Mouse (Mus musculus) kidney, postnatal 0 days (tissue): ENCODE results near the gene Adm. TPM values are rescaled to one million over a fixed set of nuclear protein-coding genes. Genes with fewer than 3 reads are reported as not detected.

Experiments used
- ATAC-seq: fragments of 200-750 bp; cut with Nextera tagmentation; replicated peaks from 2 replicates; pipeline ENCODE4 v1.8.0; 2017; ENCODE audit warnings: low read depth, moderate number of reproducible peaks, moderate TSS enrichment, moderate library complexity; ENCODE audit not compliant: low FRiP score
- DNase-seq: peaks from one replicate; pipeline ENCODE4 v3.0.0-alpha.2; 2016; ENCODE audit warnings: low spot score
- H3K27ac ChIP-seq: fragments of 300-500 bp; sonication (generic); 2 replicates; pipeline ENCODE4 v1.5.1; 2014; ENCODE audit warnings: mild to moderate bottlenecking
- H3K27me3 ChIP-seq: fragments of 300-500 bp; sonication (generic); 2 replicates; pipeline ENCODE4 v1.6.1; 2014; ENCODE audit warnings: low read length, mixed read lengths; ENCODE audit not compliant: insufficient read depth
- H3K36me3 ChIP-seq: fragments of 300-500 bp; sonication (generic); 2 replicates; pipeline ENCODE4 v1.6.1; 2014; ENCODE audit warnings: low read length, mixed read lengths; ENCODE audit not compliant: insufficient read depth
- H3K4me1 ChIP-seq: fragments of 300-500 bp; sonication (generic); replicated peaks from 2 replicates; pipeline ENCODE4 v1.6.1; 2014; ENCODE audit warnings: antibody characterized with exemption, low read length, mixed read lengths; ENCODE audit not compliant: insufficient read depth
- H3K4me2 ChIP-seq: fragments of 300-500 bp; sonication (generic); 2 replicates; pipeline ENCODE4 v1.6.1; 2014; ENCODE audit warnings: mild to moderate bottlenecking, low read length, moderate library complexity, mixed read lengths
- H3K4me3 ChIP-seq: fragments of 300-500 bp; sonication (generic); replicated peaks from 2 replicates; pipeline ENCODE4 v1.5.1; 2014; ENCODE audit warnings: low read depth, low read length
- H3K9ac ChIP-seq: fragments of 300-500 bp; sonication (generic); 2 replicates; pipeline ENCODE4 v1.6.1; 2014; ENCODE audit warnings: low read depth, low read length
- H3K9me3 ChIP-seq: fragments of 300-500 bp; sonication (generic); replicated peaks from 2 replicates; pipeline ENCODE4 v1.6.1; 2016; ENCODE audit warnings: low read length, inconsistent platforms, mixed read lengths
- CTCF ChIP-seq: IDR thresholded peaks from 2 replicates; pipeline ENCODE4 v1.5.1; 2016; ENCODE audit warnings: antibody characterized with exemption, low read depth, mild to moderate bottlenecking, moderate library complexity
- WGBS: fragments of 180-500 bp; shearing (Covaris S2); extraction: QIAGEN DNeasy Blood & Tissue Kit; methylation state at CpG from one replicate; pipeline ENCODE4 v1.1.7; 2014; 5-methylcytosine and 5-hydroxymethylcytosine counted together
- polyA plus RNA-seq: library from polyadenylated mRNA; unstranded; fragments of >200 nt; fragmentation: Nextera tagmentation; extraction: Ambion mirVana; gene quantifications from 2 replicates; pipeline ENCODE4 v1.2.1, GENCODE M21; 2015

Gene Adm
- polyA plus RNA-seq, 1 experiment from 2014 or later, result 9.9 TPM

DNA sequence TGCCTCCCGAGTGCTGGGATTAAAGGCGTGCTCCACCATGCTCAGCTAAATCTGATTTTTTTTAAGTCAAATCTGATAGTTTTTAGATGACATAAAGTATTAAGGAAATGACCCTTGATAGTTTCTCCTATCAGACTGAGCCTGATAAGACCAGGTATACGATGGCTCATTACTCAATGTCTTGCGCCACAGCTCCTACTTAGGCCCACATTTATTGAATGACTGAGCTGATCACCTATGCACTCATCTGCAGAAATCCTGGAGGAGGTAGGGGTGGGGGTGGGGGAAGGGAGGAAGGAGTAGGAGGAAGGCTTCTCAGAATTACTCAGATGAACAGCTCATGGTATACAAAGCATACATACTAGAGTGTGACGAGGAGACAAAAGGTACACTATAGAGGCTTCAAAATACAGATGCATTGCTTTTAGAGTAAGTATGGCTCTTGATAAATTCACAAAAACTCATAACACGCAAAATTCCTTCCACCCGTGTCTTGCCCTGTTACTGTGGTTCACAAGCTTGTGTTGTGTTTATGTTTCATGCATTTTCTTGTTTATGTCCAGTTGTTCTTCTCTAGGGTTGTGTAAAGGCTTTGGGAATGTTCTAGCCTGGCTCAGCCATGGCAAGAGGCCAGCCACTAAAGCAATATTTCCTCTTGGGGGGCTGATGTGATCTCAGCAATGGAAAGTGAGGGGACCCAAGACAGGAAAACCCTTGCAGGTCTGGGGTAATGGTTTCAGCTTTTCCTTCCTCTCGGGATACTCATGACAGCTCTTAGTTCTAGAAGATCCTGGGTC is 19.3 kb downstream of the Adm start:
- H3K36me3 ChIP-seq, result no peaks in the 10 kb centered on the region
- no peaks in the 10 kb centered on the region for H3K9me3 ChIP-seq
- no peak overlapping the region for H3K9ac ChIP-seq
- no peak overlapping the region for H3K4me3 ChIP-seq
- WGBS, result 84% methylated on average over 8 of the region's 8 CpGs
- no peak overlapping the region for H3K27ac ChIP-seq
- H3K27me3 ChIP-seq, result no peaks in the 10 kb centered on the region
- H3K4me2 ChIP-seq, result no peak overlapping the region
- DNase-seq (no peak), ATAC-seq (no peak)
- TF ChIP-seq CTCF, result no peak
- peaks cover 13% of the 10 kb centered on the region for H3K4me1 ChIP-seq

DNA sequence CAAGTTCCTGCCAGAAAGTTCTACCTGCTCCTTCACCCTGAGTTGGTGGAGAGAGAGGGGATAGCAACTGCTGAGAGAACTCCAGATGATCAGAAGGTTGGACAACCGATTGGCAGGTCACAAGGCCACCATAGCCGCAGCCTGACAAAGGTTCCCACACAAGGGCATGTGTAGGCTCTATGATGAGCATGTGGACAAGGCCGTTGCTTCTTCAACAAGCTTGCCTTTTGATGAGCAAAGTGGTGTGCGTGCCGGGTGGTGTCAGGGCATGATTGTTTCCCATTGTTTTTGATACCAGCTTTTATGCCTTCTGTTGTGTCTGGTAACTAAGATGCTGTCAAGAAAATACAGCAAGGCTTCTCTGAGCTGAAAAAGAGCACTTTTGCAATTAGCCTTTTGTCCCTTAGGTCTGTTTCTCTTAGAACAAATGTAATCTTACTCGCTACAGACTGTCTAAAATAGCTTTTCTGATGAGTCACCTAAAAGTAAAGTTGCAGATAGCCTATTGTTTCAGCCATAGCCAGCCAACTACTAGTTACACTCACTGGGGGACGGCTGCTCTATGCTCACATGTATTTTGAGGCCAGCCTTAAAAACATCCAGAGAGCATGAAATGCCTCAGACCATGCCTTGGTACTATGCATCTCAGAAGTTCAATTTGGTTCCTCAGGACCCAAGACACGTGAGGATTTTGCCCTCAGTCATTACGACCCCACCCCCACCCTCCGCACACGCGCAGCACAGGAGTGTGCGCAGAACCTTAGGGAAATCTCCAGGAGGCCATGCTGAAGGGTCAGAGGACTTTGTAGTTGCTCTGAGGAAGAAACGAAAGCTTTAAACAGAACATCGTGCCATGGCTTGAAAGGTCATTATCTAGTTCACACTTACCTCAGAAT is 20.3 kb downstream of the Adm start:
- no peak overlapping the region for H3K4me3 ChIP-seq
- 0 out of 2 replicates have a peak, but pooled peaks have one; percentile 25 for ATAC-seq

DNA sequence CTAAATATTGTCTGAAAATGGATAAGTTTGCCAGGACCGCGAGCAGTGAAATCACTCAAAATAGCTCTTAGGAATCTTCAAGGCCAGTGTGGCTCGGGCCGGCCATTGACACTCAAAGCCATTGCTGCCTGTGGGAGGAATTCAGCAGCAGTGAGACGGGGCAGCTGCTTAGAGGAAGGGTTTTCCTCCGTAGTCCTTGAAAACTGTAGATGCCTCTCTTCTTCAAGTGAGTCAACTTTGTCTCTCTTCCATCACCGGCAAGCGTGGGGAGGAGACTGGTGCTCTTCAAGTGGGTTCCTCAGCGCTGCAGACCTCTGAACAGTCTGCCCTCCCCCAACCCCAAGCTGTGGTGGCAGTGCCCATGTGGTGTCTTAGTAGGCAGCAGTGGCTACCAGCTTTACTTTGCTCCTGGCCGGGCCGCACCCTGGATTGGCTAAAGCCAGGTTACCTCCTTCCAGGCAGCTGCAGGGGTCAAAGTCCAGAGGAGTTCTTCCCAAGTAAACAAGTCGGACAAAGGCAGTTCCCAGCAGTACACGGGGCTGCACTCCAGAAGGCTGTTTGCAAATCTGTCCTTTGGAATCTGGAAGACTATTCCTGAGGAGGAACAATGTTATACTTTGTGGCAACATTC is 21.1 kb downstream of the Adm start:
- Histone ChIP-seq H3K27me3 (no peaks in the 10 kb centered on the region), H3K4me1 (peaks cover 13% of the 10 kb centered on the region), H3K36me3 (no peaks in the 10 kb centered on the region), H3K4me3 (no peak overlapping the region), H3K9ac (0 out of 2 replicates have a peak overlapping the region, but pooled peaks have one; percentile 35), H3K9me3 (no peaks in the 10 kb centered on the region), H3K4me2 (no peak overlapping the region), H3K27ac (peak overlapping the region; percentile 84)
- peak; percentile 87 for ATAC-seq
- 54% methylated on average over 13 of the region's 13 CpGs for WGBS
- no peak for DNase-seq
- no peak for TF ChIP-seq CTCF

More for the DNA sequence above, 20.3 kb downstream of the Adm start:
- Histone ChIP-seq H3K27me3 (no peaks in the 10 kb centered on the region), H3K9me3 (no peaks in the 10 kb centered on the region), H3K27ac (peak overlapping the region; percentile 84), H3K9ac (no peak overlapping the region), H3K4me1 (peaks cover 13% of the 10 kb centered on the region), H3K4me2 (no peak overlapping the region), H3K36me3 (no peaks in the 10 kb centered on the region)
- 79% methylated on average over 15 of the region's 15 CpGs for WGBS
- no peak for TF ChIP-seq CTCF
- no peak for DNase-seq

DNA sequence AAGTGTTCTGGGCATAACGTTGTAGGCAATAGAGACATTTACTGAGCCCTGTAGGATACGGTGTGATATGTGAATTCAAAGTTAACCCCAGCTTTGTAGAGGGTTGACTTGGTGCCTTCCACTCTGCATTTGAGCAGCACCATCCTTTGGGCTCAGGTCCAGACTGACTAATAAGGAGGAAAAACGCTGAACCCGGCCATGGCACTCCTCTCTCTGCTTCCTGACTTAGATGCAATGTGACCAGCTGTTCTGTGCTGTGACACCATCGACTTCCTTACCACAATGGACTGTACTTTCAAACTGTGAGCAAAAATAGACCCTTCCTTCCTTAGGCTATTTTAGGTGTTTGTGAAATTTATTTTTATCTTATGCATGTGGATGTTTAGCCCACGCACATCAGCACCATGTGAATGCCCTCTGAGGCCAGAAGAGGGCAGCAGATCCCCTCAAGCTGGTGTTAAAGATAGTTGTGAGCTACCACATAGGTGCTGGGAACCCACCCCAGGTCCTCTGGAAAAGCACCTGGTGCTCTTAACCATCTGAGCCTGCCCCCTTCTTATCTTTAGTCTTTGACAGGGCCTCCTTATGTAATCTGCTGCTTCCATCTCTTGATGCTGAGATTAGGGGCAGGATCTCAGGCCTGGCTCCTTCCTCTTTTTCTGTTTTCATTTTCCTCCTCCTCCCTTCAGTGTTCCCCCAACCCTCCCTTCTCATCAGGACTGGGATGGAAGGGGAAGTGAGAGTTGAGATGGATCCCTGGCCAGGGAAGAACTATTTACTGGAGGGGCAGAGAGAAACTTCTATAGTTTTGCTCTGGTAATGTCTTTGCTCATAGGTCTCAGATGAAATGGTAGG is 21.9 kb downstream of the Adm start:
- TF ChIP-seq CTCF, result peak; percentile 25; the same call in 1 of the 2 replicates
- no peak overlapping the region for H3K9ac ChIP-seq
- 77% methylated on average over 6 of the region's 6 CpGs for WGBS
- no peaks in the 10 kb centered on the region for H3K9me3 ChIP-seq
- peaks cover 13% of the 10 kb centered on the region for H3K4me1 ChIP-seq
- H3K27me3 ChIP-seq, result no peaks in the 10 kb centered on the region
- no peak overlapping the region for H3K4me2 ChIP-seq
- H3K4me3 ChIP-seq, result no peak overlapping the region
- DNase-seq (no peak), ATAC-seq (no peak; the same call in 1 of the 2 replicates)
- peak overlapping the region; percentile 84 for H3K27ac ChIP-seq
- H3K36me3 ChIP-seq, result no peaks in the 10 kb centered on the region

DNA sequence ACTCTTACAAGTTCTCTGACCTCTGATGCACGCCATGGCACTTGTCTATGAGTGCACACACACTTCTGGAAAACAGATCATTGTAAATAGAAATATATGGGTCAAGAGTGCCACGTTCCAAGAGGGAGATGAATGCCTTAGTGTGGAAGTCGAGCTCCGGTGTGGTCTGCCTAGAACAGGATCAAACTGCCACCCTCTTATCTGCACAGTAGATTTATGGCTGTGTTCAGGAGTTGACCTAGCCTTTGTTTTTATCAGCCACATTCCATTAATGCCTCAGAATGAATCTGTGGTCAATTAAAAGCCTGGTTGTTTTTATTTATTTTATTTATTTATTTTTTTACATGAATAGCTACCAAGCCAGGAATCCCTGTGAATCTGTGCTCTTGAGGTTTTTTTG is 23.0 kb downstream of the Adm start:
- TF ChIP-seq CTCF, result no peak

More for the DNA sequence above, 23.0 kb downstream of the Adm start:
- Histone ChIP-seq H3K27me3 (no peaks in the 10 kb centered on the region), H3K9ac (no peak overlapping the region), H3K4me2 (no peak overlapping the region), H3K36me3 (no peaks in the 10 kb centered on the region), H3K4me3 (no peak overlapping the region), H3K4me1 (peaks cover 13% of the 10 kb centered on the region), H3K9me3 (no peaks in the 10 kb centered on the region), H3K27ac (no peak overlapping the region)
- WGBS, result 24% methylated on average over 4 of the region's 4 CpGs
- DNase-seq (peak; percentile 78), ATAC-seq (no peak; the same call in 1 of the 2 replicates)
